Mouse (Mus musculus): Measurements from ENCODE around the gene Mrm2.

- no peak for TF ChIP-seq CTCF (IDR thresholded peaks at IDR 0.05; ENCODE audit: control insufficient read depth, insufficient read depth, low read length)
- TF ChIP-seq POLR2A (IDR thresholded peaks at IDR 0.05; ENCODE audit: borderline replicate concordance, control insufficient read depth, low read depth, low read length): no peak
Measured at GRCm38 (mm10) chr5:140369466-140369865, 37.8 kb upstream of the Mrm2 start.
